14 mouse cellular contexts compared by ENCODE assay signal in the genomic region with DNA sequence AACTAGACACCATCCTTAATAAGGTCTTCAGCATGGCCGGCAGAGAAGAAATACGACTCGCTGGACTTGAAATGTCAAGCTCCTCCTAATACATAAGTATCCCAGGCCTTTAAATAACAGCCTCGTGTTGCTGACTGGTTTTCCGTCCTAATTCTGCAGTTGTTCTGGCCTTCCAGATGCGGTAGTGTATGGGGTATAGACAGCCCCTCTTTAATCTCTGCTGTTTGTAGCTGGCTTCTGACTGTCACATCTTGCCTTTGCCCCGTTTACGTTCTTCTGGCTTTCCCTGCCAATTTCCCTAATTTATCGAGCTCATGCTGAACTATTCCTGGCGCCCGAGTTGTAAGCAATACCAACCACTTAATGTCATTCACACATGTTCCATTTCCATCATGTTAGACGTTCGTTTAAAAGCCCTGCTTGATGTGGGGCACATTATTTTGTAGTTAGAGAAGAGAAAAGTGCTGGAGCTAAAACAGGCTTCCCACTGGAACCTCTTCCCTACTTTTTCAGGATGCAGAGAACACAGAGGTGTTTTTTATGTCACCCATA.
A peak's percentile ranks its signal among the peaks of the same experiment; 100 is the strongest.
DNase-seq lines count a peak whose midpoint lies in the region; ATAC-seq and TF ChIP-seq lines count a peak whose summit lies in the region.
"Had no signal": no experiment of that assay in that cellular context is flagged by ENCODE, and none has a peak within 500 bp of the region (broad histone marks: within the 10 kb centered on the region; RNA-seq: fewer than 3 reads in every experiment).

No protein-coding gene starts in this region.

- peak overlapping the region; percentile 40 for H3K4me3 ChIP-seq in gastrocnemius, adult 2 months
- H3K4me3 ChIP-seq in lung, embryonic 16.5 days (ENCODE audit: low read length) = no peak overlapping the region
- H3K4me3 ChIP-seq in lung, adult 2 months (replicated peaks; ENCODE audit: extremely low read depth, low read depth, low read length) = no peak overlapping the region
- H3K4me3 ChIP-seq in heart, postnatal 0 days (ENCODE audit: low read depth, low read length) = no peak overlapping the region
- H3K4me3 ChIP-seq: erythroblast, embryonic 14.5 days had no signal

- H3K9me3 ChIP-seq in lung, embryonic 16.5 days (ENCODE audit: control insufficient read depth, low read length) = no peaks in the 10 kb centered on the region
- H3K9me3 ChIP-seq in heart, postnatal 0 days (replicated peaks; ENCODE audit: control insufficient read depth, low read length) = 0 out of 2 replicates have a peak, but pooled peaks cover 5% of the 10 kb centered on the region

- ATAC-seq in lung, embryonic 16.5 days (ENCODE audit: low read depth) = peak; percentile 52; the same call in 1 of the 2 replicates
- ATAC-seq in heart, postnatal 0 days (ENCODE audit: insufficient read depth, low read depth) = no peak
- ATAC-seq: CD4-positive, CD25-positive, alpha-beta regulatory T cell, adult 4 months had no signal

- H3K36me3 ChIP-seq in lung, embryonic 16.5 days (ENCODE audit: control insufficient read depth, insufficient read depth, low read length) = no peaks in the 10 kb centered on the region
- no peaks in the 10 kb centered on the region for H3K36me3 ChIP-seq in heart, postnatal 0 days (replicated peaks; ENCODE audit: control insufficient read depth, insufficient read depth, low read length)

- intact Hi-C loops in gastrocnemius, adult 2 months (cut with DNase I) = no loop called here
- intact Hi-C loops in gastrocnemius, postnatal 36 days (cut with DNase I) = no loop called here

- no peak for TF ChIP-seq POLR2A in lung, adult 2 months (IDR thresholded peaks at IDR 0.05; ENCODE audit: borderline replicate concordance, extremely low read depth, low read depth, low read length)

- no peak for TF ChIP-seq EP300 in heart, postnatal 0 days (IDR thresholded peaks at IDR 0.05; ENCODE audit: low read depth)

- H3K4me2 ChIP-seq in lung, embryonic 16.5 days (ENCODE audit: low read depth, low read length) = peak overlapping the region; percentile 19; the same call in 1 of the 2 replicates
- peak overlapping the region; percentile 45 for H3K4me2 ChIP-seq in heart, postnatal 0 days (ENCODE audit: low read depth, low read length)
- H3K4me2 ChIP-seq: hindbrain, embryonic 14.5 days had no signal

- TF ChIP-seq CTCF in gastrocnemius, adult 2 months (IDR thresholded peaks at IDR 0.05) = no peak
- no peak for TF ChIP-seq CTCF in lung, adult 2 months (IDR thresholded peaks at IDR 0.05; ENCODE audit: insufficient read depth, low read length)
- TF ChIP-seq CTCF in heart, postnatal 0 days (IDR thresholded peaks at IDR 0.05; ENCODE audit: low read depth) = no peak

- no peak overlapping the region for H3K9ac ChIP-seq in lung, embryonic 16.5 days (ENCODE audit: low read length)
- no peak overlapping the region for H3K9ac ChIP-seq in heart, postnatal 0 days (replicated peaks; ENCODE audit: low read depth, low read length)
- H3K9ac ChIP-seq: hindbrain, embryonic 14.5 days had no signal

- no peaks in the 10 kb centered on the region; the same call in 1 of the 2 replicates for H3K4me1 ChIP-seq in lung, embryonic 16.5 days (replicated peaks; ENCODE audit: control insufficient read depth, insufficient read depth, low read length)
- H3K4me1 ChIP-seq in lung, adult 2 months (ENCODE audit: control insufficient read depth, insufficient read depth, low read length) = no peaks in the 10 kb centered on the region
- 0 out of 2 replicates have a peak, but pooled peaks cover 5% of the 10 kb centered on the region for H3K4me1 ChIP-seq in heart, postnatal 0 days (ENCODE audit: control insufficient read depth, insufficient read depth)

- H3K27ac ChIP-seq in gastrocnemius, adult 2 months = peak overlapping the region; percentile 89
- no peak overlapping the region for H3K27ac ChIP-seq in lung, embryonic 16.5 days (ENCODE audit: low read length)
- no peak overlapping the region for H3K27ac ChIP-seq in heart, postnatal 0 days (ENCODE audit: low read depth)
- H3K27ac ChIP-seq: hindbrain, embryonic 14.5 days had no signal

- H3K27me3 ChIP-seq in lung, embryonic 16.5 days (ENCODE audit: control insufficient read depth, insufficient read depth, low read depth, low read length) = no peaks in the 10 kb centered on the region
- no peaks in the 10 kb centered on the region for H3K27me3 ChIP-seq in heart, postnatal 0 days (ENCODE audit: control insufficient read depth, insufficient read depth, low read length)

- DNase-seq in gastrocnemius, adult 2 months = peak; percentile 44
- DNase-seq in gastrocnemius, postnatal 36 days = no peak
- no peak for DNase-seq in lung, adult 2 months
- peak; percentile 13 for DNase-seq in heart, postnatal 0 days (ENCODE audit: low spot score)
- DNase-seq in mesoderm, embryonic 11.5 days (ENCODE audit: low read depth, low spot score) = peak; percentile 58
- DNase-seq in testis, postnatal 14 days (ENCODE audit: low spot score) = no peak
- DNase-seq: cerebellum, adult 11-12 months; kidney, adult 18-20 months; midbrain, embryonic 14.5 days; thymus, adult 2 months had no signal

- WGBS in lung, embryonic 16.5 days = 35% methylated on average over 13 of the region's 13 CpGs
- WGBS in lung, adult 2 months = 50% methylated on average over 13 of the region's 13 CpGs
- WGBS in heart, postnatal 0 days = 30% methylated on average over 13 of the region's 13 CpGs

Comparison
In these comparisons a context has a peak if more than half of its experiments do, and no peak if none do; other contexts are left out.
1. DNase-seq: peak in gastrocnemius, adult 2 months (single experiment), heart, postnatal 0 days (single experiment) and mesoderm, embryonic 11.5 days (single experiment); none in gastrocnemius, postnatal 36 days (0 of 2), lung, adult 2 months (single experiment) and testis, postnatal 14 days (single experiment).